Mouse (Mus musculus) midbrain, postnatal 0 days (tissue): ENCODE measurements around the gene Rai1. TPM values are rescaled to one million over a fixed set of nuclear protein-coding genes. Genes with fewer than 3 reads are reported as not detected.

Experiments
- ATAC-seq: fragments of 200-750 bp; cut with Nextera tagmentation; 2 replicates; pipeline ENCODE4 v1.8.0; 2017; ENCODE audit warnings: moderate number of reproducible peaks, mild to moderate bottlenecking, moderate TSS enrichment, moderate library complexity; ENCODE audit not compliant: low FRiP score
- DNase-seq: peaks from one replicate; pipeline ENCODE4 v3.0.0-alpha.2; 2015; ENCODE audit warnings: low spot score
- H3K27ac ChIP-seq: fragments of 300-500 bp; sonication (generic); 2 replicates; pipeline ENCODE4 v1.5.1; 2014; ENCODE audit warnings: low read depth, mild to moderate bottlenecking, low read length, mixed read lengths
- H3K27me3 ChIP-seq: fragments of 300-500 bp; sonication (generic); 2 replicates; pipeline ENCODE4 v1.6.1; 2014; ENCODE audit warnings: low read length, control low read depth, mixed read lengths; ENCODE audit not compliant: insufficient read depth
- H3K36me3 ChIP-seq: fragments of 300-500 bp; sonication (generic); 2 replicates; pipeline ENCODE4 v1.6.1; 2014; ENCODE audit warnings: low read length, control low read depth, mixed read lengths; ENCODE audit not compliant: insufficient read depth
- H3K4me1 ChIP-seq: fragments of 300-500 bp; sonication (generic); 2 replicates; pipeline ENCODE4 v1.6.1; 2014; ENCODE audit warnings: mild to moderate bottlenecking, control low read depth, antibody characterized with exemption, low read length, mixed read lengths; ENCODE audit not compliant: insufficient read depth
- H3K4me2 ChIP-seq: fragments of 300-500 bp; sonication (generic); 2 replicates; pipeline ENCODE4 v1.6.1; 2014; ENCODE audit warnings: low read depth, mild to moderate bottlenecking, low read length, mixed read lengths; ENCODE audit not compliant: poor library complexity, severe bottlenecking
- H3K4me3 ChIP-seq: fragments of 300-500 bp; sonication (generic); 2 replicates; pipeline ENCODE4 v1.5.1; 2014; ENCODE audit warnings: low read depth, mild to moderate bottlenecking, low read length, moderate library complexity
- H3K9ac ChIP-seq: fragments of 300-500 bp; sonication (generic); replicated peaks from 2 replicates; pipeline ENCODE4 v1.6.1; 2014; ENCODE audit warnings: mild to moderate bottlenecking, low read length, moderate library complexity, mixed read lengths; ENCODE audit not compliant: poor library complexity, severe bottlenecking
- H3K9me3 ChIP-seq: fragments of 300-500 bp; sonication (generic); 2 replicates; pipeline ENCODE4 v1.6.1; 2016; ENCODE audit warnings: low read length, control low read depth
- CTCF ChIP-seq: IDR thresholded peaks from 2 replicates; pipeline ENCODE4 v1.5.1; 2016; ENCODE audit warnings: antibody characterized with exemption, mild to moderate bottlenecking
- WGBS: fragments of 180-500 bp; shearing (Covaris S2); extraction: QIAGEN DNeasy Blood & Tissue Kit; methylation state at CpG from one replicate; pipeline ENCODE4 v1.1.7; 2014; 5-methylcytosine and 5-hydroxymethylcytosine counted together
- polyA plus RNA-seq: library from polyadenylated mRNA; unstranded; fragments of >200 nt; fragmentation: Nextera tagmentation; extraction: Ambion mirVana; gene quantifications from 2 replicates; pipeline ENCODE4 v1.2.1, GENCODE M21; 2015
- total RNA-seq: library from RNA; depleted of rRNA; stranded (reverse); fragments of >200 nt; gene quantifications from 2 replicates; pipeline ENCODE4 v1.2.3, GENCODE M21; 2014

Gene Rai1
- total and polyA plus RNA-seq, 2 experiments from 2014 or later, result 22.0 to 66.8 TPM

DNA sequence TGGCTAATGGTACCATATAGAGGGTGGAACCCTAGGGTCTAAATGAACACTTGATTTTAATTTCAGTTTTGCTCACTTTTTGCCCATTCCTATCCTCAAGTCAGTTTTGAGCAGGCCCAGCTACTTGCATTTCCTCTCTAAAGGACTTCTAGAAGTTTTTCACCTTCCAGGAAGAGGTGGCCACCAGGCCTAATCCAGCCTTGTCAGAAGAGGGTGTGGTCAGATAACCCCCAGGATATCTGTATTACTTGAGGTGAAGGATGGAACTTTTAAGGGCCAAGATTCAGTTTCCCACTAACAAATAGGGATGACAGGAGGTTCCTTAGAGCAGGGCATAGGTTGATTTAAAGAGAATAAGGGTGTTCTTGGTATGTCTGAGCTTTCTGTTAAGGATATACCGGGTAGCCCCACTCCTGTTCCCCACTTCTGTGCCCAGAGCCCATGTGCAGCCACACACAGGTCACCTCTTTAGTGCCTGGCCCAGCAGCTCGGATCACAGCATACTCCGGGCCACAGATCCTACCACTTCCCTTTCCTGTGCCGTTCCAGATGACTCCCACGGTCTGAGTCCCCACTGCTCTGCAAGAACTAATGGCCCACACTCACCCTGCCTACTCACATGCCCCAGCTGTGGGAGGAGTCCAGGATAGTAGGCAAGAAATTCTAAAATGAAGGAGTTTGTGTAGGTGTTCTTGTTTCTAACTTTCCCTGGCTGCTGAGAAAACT lies 14.0 kb upstream of the Rai1 start:
- peaks cover 26% of the 10 kb centered on the region for H3K4me1 ChIP-seq
- H3K4me2 ChIP-seq, result no peak overlapping the region
- DNase-seq (no peak), ATAC-seq (no peak)
- no peaks in the 10 kb centered on the region for H3K36me3 ChIP-seq
- no peaks in the 10 kb centered on the region for H3K9me3 ChIP-seq
- H3K27ac ChIP-seq, result no peak overlapping the region; the same call in 1 of the 2 replicates
- H3K4me3 ChIP-seq, result no peak overlapping the region
- WGBS, result 77% methylated on average over 5 of the region's 5 CpGs
- TF ChIP-seq CTCF, result no peak
- no peaks in the 10 kb centered on the region for H3K27me3 ChIP-seq
- no peak overlapping the region for H3K9ac ChIP-seq

- DNase-seq, result no peak
- WGBS, result 64% methylated on average over 7 of the region's 7 CpGs
Observed at GRCm38 (mm10) chr11:60091422-60091761, 13.4 kb upstream of the Rai1 start.

GRCm38 (mm10) chr11:60093227-60093626 lies 11.6 kb upstream of the Rai1 start:
- ATAC-seq (no peak), DNase-seq (no peak)
- Histone ChIP-seq H3K4me2 (no peak overlapping the region), H3K36me3 (no peaks in the 10 kb centered on the region), H3K4me1 (peaks cover 26% of the 10 kb centered on the region), H3K4me3 (no peak overlapping the region), H3K9ac (peak overlapping the region; percentile 33; the same call in 1 of the 2 replicates), H3K27me3 (no peaks in the 10 kb centered on the region), H3K27ac (peak overlapping the region; percentile 69), H3K9me3 (no peaks in the 10 kb centered on the region)
- TF ChIP-seq CTCF, result no peak

More at GRCm38 (mm10) chr11:60091422-60091761, 13.4 kb upstream of the Rai1 start:
- Histone ChIP-seq H3K36me3 (no peaks in the 10 kb centered on the region), H3K9ac (no peak overlapping the region), H3K4me1 (peaks cover 26% of the 10 kb centered on the region), H3K9me3 (no peaks in the 10 kb centered on the region), H3K27ac (no peak overlapping the region), H3K4me3 (no peak overlapping the region), H3K27me3 (no peaks in the 10 kb centered on the region), H3K4me2 (no peak overlapping the region)
- TF ChIP-seq CTCF, result no peak
- ATAC-seq, result no peak

- Histone ChIP-seq H3K27ac (peak overlapping the region; percentile 69), H3K27me3 (no peaks in the 10 kb centered on the region), H3K36me3 (no peaks in the 10 kb centered on the region), H3K4me1 (peaks cover 26% of the 10 kb centered on the region), H3K9me3 (no peaks in the 10 kb centered on the region), H3K4me3 (no peak overlapping the region), H3K9ac (peak overlapping the region; percentile 26; the same call in 1 of the 2 replicates), H3K4me2 (no peak overlapping the region)
- ATAC-seq, result peak; percentile 68
- WGBS, result 14% methylated on average over 7 of the region's 7 CpGs
- no peak for TF ChIP-seq CTCF
- peak; percentile 60 for DNase-seq
Observed at GRCm38 (mm10) chr11:60093984-60094587, 10.7 kb upstream of the Rai1 start.

GRCm38 (mm10) chr11:60094909-60095810 lies 9.7 kb upstream of the Rai1 start:
- Histone ChIP-seq H3K9me3 (no peaks in the 10 kb centered on the region), H3K4me2 (no peak overlapping the region), H3K4me3 (no peak overlapping the region), H3K27me3 (no peaks in the 10 kb centered on the region), H3K9ac (0 out of 2 replicates have a peak overlapping the region, but pooled peaks have one; percentile 26), H3K36me3 (no peaks in the 10 kb centered on the region), H3K4me1 (peaks cover 26% of the 10 kb centered on the region), H3K27ac (peak overlapping the region; percentile 69; the same call in 1 of the 2 replicates)
- TF ChIP-seq CTCF, result no peak
- ATAC-seq, result no peak
- no peak for DNase-seq
- 59% methylated on average over 9 of the region's 9 CpGs for WGBS
